Mouse (Mus musculus): ENCODE results near the gene Recql5. TPM values are rescaled to one million over a fixed set of nuclear protein-coding genes. Genes with fewer than 3 reads are reported as not detected.
A peak's percentile ranks its signal among the peaks of the same experiment; 100 is the strongest.
"Not testable (repeated sequence)": the region's sequence is repeated elsewhere in the genome, so short reads cannot be mapped to it uniquely, and the experiment has no call there.

The Recql5 gene
- polyA plus RNA-seq, 1 experiment from 2014 or later = 20.2 TPM

GRCm38 (mm10) chr11:115858354-115858753 is 74.9 kb downstream of the Recql5 start, which contains the start of gene Myo15b:
Gene Myo15b, plus strand, starts transcription at chr11:115858406.
- Histone ChIP-seq H3K27me3 (ENCODE audit: control insufficient read depth, insufficient read depth, low read length) (peaks cover 27% of the 10 kb centered on the region), H3K4me2 (replicated peaks; ENCODE audit: low read depth, low read length) (peak within 1 kb of the TSS; percentile 69), H3K27ac (ENCODE audit: low read length) (no peak within 1 kb of the TSS), H3K9me3 (ENCODE audit: control insufficient read depth, low read depth, low read length) (no peaks in the 10 kb centered on the region), H3K9ac (replicated peaks; ENCODE audit: low read depth, low read length) (peak within 1 kb of the TSS; percentile 42; the same call in 1 of the 2 replicates), H3K4me3 (ENCODE audit: low read depth, low read length) (peak within 1 kb of the TSS; percentile 39), H3K4me1 (ENCODE audit: control insufficient read depth, insufficient read depth, low read length) (0 out of 2 replicates have a peak, but pooled peaks cover 5% of the 10 kb centered on the region), H3K36me3 (ENCODE audit: control insufficient read depth, insufficient read depth, low read length) (peaks cover 6% of the 10 kb centered on the region; the same call in 1 of the 2 replicates)
- 16% methylated on average over 27 of the region's 27 CpGs for WGBS
- ATAC-seq (ENCODE audit: insufficient number of reproducible peaks, insufficient read depth, low FRiP score, low read depth) = no peak

GRCm38 (mm10) chr11:115857936-115858335 is 75.3 kb downstream of the Recql5 start:
- Histone ChIP-seq H3K27ac (ENCODE audit: low read length) (no peak overlapping the region), H3K9me3 (ENCODE audit: control insufficient read depth, low read depth, low read length) (no peaks in the 10 kb centered on the region), H3K9ac (replicated peaks; ENCODE audit: low read depth, low read length) (no peak overlapping the region), H3K27me3 (ENCODE audit: control insufficient read depth, insufficient read depth, low read length) (peaks cover 27% of the 10 kb centered on the region), H3K4me3 (ENCODE audit: low read depth, low read length) (no peak overlapping the region), H3K4me1 (ENCODE audit: control insufficient read depth, insufficient read depth, low read length) (0 out of 2 replicates have a peak, but pooled peaks cover 5% of the 10 kb centered on the region), H3K36me3 (ENCODE audit: control insufficient read depth, insufficient read depth, low read length) (peaks cover 6% of the 10 kb centered on the region; the same call in 1 of the 2 replicates), H3K4me2 (replicated peaks; ENCODE audit: low read depth, low read length) (no peak overlapping the region)
- 53% methylated on average over 13 of the region's 13 CpGs for WGBS
- ATAC-seq (ENCODE audit: insufficient number of reproducible peaks, insufficient read depth, low FRiP score, low read depth) = no peak

- H3K9ac ChIP-seq (replicated peaks; ENCODE audit: low read depth, low read length); H3K4me3 ChIP-seq (ENCODE audit: low read depth, low read length); H3K4me2 ChIP-seq (replicated peaks; ENCODE audit: low read depth, low read length); H3K36me3 ChIP-seq (ENCODE audit: control insufficient read depth, insufficient read depth, low read length); H3K27ac ChIP-seq (ENCODE audit: low read length); ATAC-seq (ENCODE audit: insufficient number of reproducible peaks, insufficient read depth, low FRiP score, low read depth); H3K9me3 ChIP-seq (ENCODE audit: control insufficient read depth, low read depth, low read length); H3K4me1 ChIP-seq (ENCODE audit: control insufficient read depth, insufficient read depth, low read length): not testable (repeated sequence)
- H3K27me3 ChIP-seq (ENCODE audit: control insufficient read depth, insufficient read depth, low read length) = peaks cover 27% of the 10 kb centered on the region
- 91% methylated on average over 4 of the region's 4 CpGs for WGBS
Measured at GRCm38 (mm10) chr11:115857146-115857545, 76.1 kb downstream of the Recql5 start.

GRCm38 (mm10) chr11:115854674-115855073 is 78.6 kb downstream of the Recql5 start:
- H3K27ac ChIP-seq (ENCODE audit: low read length) = no peak overlapping the region
- no peak overlapping the region for H3K9ac ChIP-seq (replicated peaks; ENCODE audit: low read depth, low read length)
- H3K4me2 ChIP-seq (replicated peaks; ENCODE audit: low read depth, low read length) = no peak overlapping the region
- 0 out of 2 replicates have a peak, but pooled peaks cover 5% of the 10 kb centered on the region for H3K4me1 ChIP-seq (ENCODE audit: control insufficient read depth, insufficient read depth, low read length)
- peaks cover 18% of the 10 kb centered on the region for H3K36me3 ChIP-seq (ENCODE audit: control insufficient read depth, insufficient read depth, low read length)
- ATAC-seq (ENCODE audit: insufficient number of reproducible peaks, insufficient read depth, low FRiP score, low read depth) = no peak
- H3K4me3 ChIP-seq (ENCODE audit: low read depth, low read length) = no peak overlapping the region
- WGBS = 78% methylated on average over 6 of the region's 6 CpGs
- no peaks in the 10 kb centered on the region for H3K9me3 ChIP-seq (ENCODE audit: control insufficient read depth, low read depth, low read length)
- peaks cover 19% of the 10 kb centered on the region for H3K27me3 ChIP-seq (ENCODE audit: control insufficient read depth, insufficient read depth, low read length)

GRCm38 (mm10) chr11:115845819-115846218 is 87.5 kb downstream of the Recql5 start:
- H3K4me1 ChIP-seq (ENCODE audit: control insufficient read depth, insufficient read depth, low read length) = peaks cover 25% of the 10 kb centered on the region
- peaks cover 16% of the 10 kb centered on the region for H3K36me3 ChIP-seq (ENCODE audit: control insufficient read depth, insufficient read depth, low read length)
- no peak overlapping the region for H3K4me2 ChIP-seq (replicated peaks; ENCODE audit: low read depth, low read length)
- no peaks in the 10 kb centered on the region for H3K27me3 ChIP-seq (ENCODE audit: control insufficient read depth, insufficient read depth, low read length)
- H3K9ac ChIP-seq (replicated peaks; ENCODE audit: low read depth, low read length) = no peak overlapping the region
- no peaks in the 10 kb centered on the region for H3K9me3 ChIP-seq (ENCODE audit: control insufficient read depth, low read depth, low read length)
- no peak for ATAC-seq (ENCODE audit: insufficient number of reproducible peaks, insufficient read depth, low FRiP score, low read depth)
- no peak overlapping the region for H3K27ac ChIP-seq (ENCODE audit: low read length)
- H3K4me3 ChIP-seq (ENCODE audit: low read depth, low read length) = no peak overlapping the region
- WGBS = 90% methylated on average over 2 of the region's 2 CpGs

GRCm38 (mm10) chr11:115844240-115844639 is 89.0 kb downstream of the Recql5 start:
- Histone ChIP-seq H3K36me3 (ENCODE audit: control insufficient read depth, insufficient read depth, low read length) (peaks cover 7% of the 10 kb centered on the region; the same call in 1 of the 2 replicates), H3K27ac (ENCODE audit: low read length) (peak overlapping the region; percentile 88), H3K4me1 (ENCODE audit: control insufficient read depth, insufficient read depth, low read length) (peaks cover 32% of the 10 kb centered on the region), H3K27me3 (ENCODE audit: control insufficient read depth, insufficient read depth, low read length) (no peaks in the 10 kb centered on the region), H3K4me2 (replicated peaks; ENCODE audit: low read depth, low read length) (no peak overlapping the region), H3K9me3 (ENCODE audit: control insufficient read depth, low read depth, low read length) (no peaks in the 10 kb centered on the region), H3K4me3 (ENCODE audit: low read depth, low read length) (no peak overlapping the region), H3K9ac (replicated peaks; ENCODE audit: low read depth, low read length) (no peak overlapping the region)
- no peak; the same call in none of the 2 replicates for ATAC-seq (ENCODE audit: insufficient number of reproducible peaks, insufficient read depth, low FRiP score, low read depth)
- 62% methylated on average over 8 of the region's 8 CpGs for WGBS

- H3K4me1 ChIP-seq (ENCODE audit: control insufficient read depth, insufficient read depth, low read length) = peaks cover 35% of the 10 kb centered on the region
- H3K4me3 ChIP-seq (ENCODE audit: low read depth, low read length) = no peak overlapping the region
- H3K4me2 ChIP-seq (replicated peaks; ENCODE audit: low read depth, low read length) = no peak overlapping the region
- H3K27ac ChIP-seq (ENCODE audit: low read length) = peak overlapping the region; percentile 88; the same call in 1 of the 2 replicates
- peaks cover 7% of the 10 kb centered on the region; the same call in 1 of the 2 replicates for H3K36me3 ChIP-seq (ENCODE audit: control insufficient read depth, insufficient read depth, low read length)
- no peaks in the 10 kb centered on the region for H3K27me3 ChIP-seq (ENCODE audit: control insufficient read depth, insufficient read depth, low read length)
- 65% methylated on average over 5 of the region's 5 CpGs for WGBS
- H3K9me3 ChIP-seq (ENCODE audit: control insufficient read depth, low read depth, low read length) = no peaks in the 10 kb centered on the region
- peak; percentile 80 for ATAC-seq (ENCODE audit: insufficient number of reproducible peaks, insufficient read depth, low FRiP score, low read depth)
- H3K9ac ChIP-seq (replicated peaks; ENCODE audit: low read depth, low read length) = no peak overlapping the region
Measured at GRCm38 (mm10) chr11:115843891-115844239, 89.4 kb downstream of the Recql5 start.

GRCm38 (mm10) chr11:115843141-115843890 is 90.0 kb downstream of the Recql5 start:
- Histone ChIP-seq H3K9ac (replicated peaks; ENCODE audit: low read depth, low read length) (no peak overlapping the region), H3K9me3 (ENCODE audit: control insufficient read depth, low read depth, low read length) (no peaks in the 10 kb centered on the region), H3K4me2 (replicated peaks; ENCODE audit: low read depth, low read length) (no peak overlapping the region), H3K4me1 (ENCODE audit: control insufficient read depth, insufficient read depth, low read length) (peaks cover 35% of the 10 kb centered on the region), H3K4me3 (ENCODE audit: low read depth, low read length) (no peak overlapping the region), H3K36me3 (ENCODE audit: control insufficient read depth, insufficient read depth, low read length) (peaks cover 7% of the 10 kb centered on the region; the same call in 1 of the 2 replicates), H3K27me3 (ENCODE audit: control insufficient read depth, insufficient read depth, low read length) (no peaks in the 10 kb centered on the region), H3K27ac (ENCODE audit: low read length) (peak overlapping the region; percentile 88; the same call in 1 of the 2 replicates)
- 82% methylated on average over 11 of the region's 14 CpGs for WGBS
- ATAC-seq (ENCODE audit: insufficient number of reproducible peaks, insufficient read depth, low FRiP score, low read depth) = no peak

Data from stomach, embryonic 14.5 days (tissue).